Mouse (Mus musculus) kidney, adult 2 months (tissue): ENCODE measurements around the gene Plch2.

Experiments
- CTCF ChIP-seq: fragments of 200-500 bp; conservative IDR thresholded peaks from 2 replicates; pipeline ENCODE4 v1.5.1; 2011; ENCODE audit warnings: low read depth, mild to moderate bottlenecking, control low read depth, low read length, moderate library complexity, mixed read lengths; ENCODE audit not compliant: insufficient read depth, insufficient read length
- POLR2A ChIP-seq: fragments of 200-500 bp; IDR thresholded peaks from one replicate; pipeline ENCODE4 v1.6.1; 2011; ENCODE audit warnings: low read depth, low read length, control low read depth

DNA sequence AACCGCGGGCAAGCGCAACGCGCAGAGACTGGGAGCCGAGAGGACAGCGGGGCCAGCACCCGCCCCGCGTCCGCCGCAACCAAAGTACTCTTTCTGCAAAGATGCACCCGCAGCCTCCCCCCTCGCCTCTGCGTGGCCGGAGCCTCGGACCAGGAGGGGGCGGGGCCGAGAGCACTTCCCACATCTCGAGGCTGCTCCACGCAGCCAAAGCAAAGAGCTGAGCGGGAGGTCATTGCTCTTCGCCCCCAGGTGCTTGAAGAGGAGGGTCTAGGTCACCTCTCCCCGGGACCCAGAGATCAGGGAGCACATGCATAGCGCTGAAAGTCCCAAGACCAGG is 13.3 kb downstream of the Plch2 start:
- TF ChIP-seq POLR2A (no peak), CTCF (no peak)
